Mouse (Mus musculus) C2C12 (cell line): ENCODE measurements around the gene Bhlhe40. TPM values are rescaled to one million over a fixed set of nuclear protein-coding genes. Genes with fewer than 3 reads are reported as not detected.

Experiments used
- H3K27me3 ChIP-seq: one replicate; pipeline ENCODE4 v1.6.1; 2011; ENCODE audit not compliant: control insufficient read depth, insufficient read depth, insufficient read length
- H3K36me3 ChIP-seq: one replicate; pipeline ENCODE4 v1.6.1; 2011; ENCODE audit not compliant: control insufficient read depth, insufficient read depth
- H3K4me3 ChIP-seq: one replicate; pipeline ENCODE4 v1.5.1; 2011; ENCODE audit warnings: mild to moderate bottlenecking, control low read depth; ENCODE audit not compliant: poor library complexity, insufficient read depth, severe bottlenecking
- H3K79me2 ChIP-seq: one replicate; pipeline ENCODE4 v1.6.1; 2011; ENCODE audit not compliant: control insufficient read depth, insufficient read depth
- H3K79me3 ChIP-seq: one replicate; pipeline ENCODE4 v1.6.1; 2011; ENCODE audit warnings: low read depth, control low read depth
- H3ac ChIP-seq: one replicate; pipeline ENCODE3; 2011; ENCODE audit warnings: low read depth; ENCODE audit not compliant: control insufficient read depth, insufficient read length
- CEBPB ChIP-seq: IDR thresholded peaks from one replicate; pipeline ENCODE4 v1.6.1; 2011; ENCODE audit warnings: low read depth, mild to moderate bottlenecking, control low read depth, moderate library complexity
- CTCF ChIP-seq: IDR thresholded peaks from one replicate; pipeline ENCODE4 v1.5.1; 2011; ENCODE audit not compliant: control insufficient read depth, insufficient read depth, insufficient read length
- FOSL1 ChIP-seq: IDR thresholded peaks from one replicate; pipeline ENCODE4 v1.8.0; 2011; ENCODE audit warnings: mild to moderate bottlenecking, low read length; ENCODE audit not compliant: poor library complexity, insufficient read depth, severe bottlenecking
- MAX ChIP-seq: IDR thresholded peaks from one replicate; pipeline ENCODE4 v1.6.1; 2011; ENCODE audit warnings: mild to moderate bottlenecking, control low read depth
- MYOD1 ChIP-seq: IDR thresholded peaks from one replicate; pipeline ENCODE4 v1.6.1; 2011; ENCODE audit warnings: low read depth; ENCODE audit not compliant: control insufficient read depth, insufficient read length
- MYOG ChIP-seq: IDR thresholded peaks from one replicate; pipeline ENCODE4 v1.6.1; 2011; ENCODE audit not compliant: control insufficient read depth, insufficient read length; ENCODE audit errors: extremely low read depth
- USF1 ChIP-seq: IDR thresholded peaks from one replicate; pipeline ENCODE4 v1.6.1; 2011; ENCODE audit warnings: low read depth, mild to moderate bottlenecking, control low read depth, moderate library complexity
- long read RNA-seq, 2 experiments: library from polyadenylated mRNA; unstranded; transcript quantifications; one replicate each; pipeline ENCODE4 v2.0.0; 2019 to 2020
- polyA plus RNA-seq: library from polyadenylated mRNA; unstranded; fragments of >200 nt; fragmentation: generic; extraction: Trizol; gene quantifications from one replicate; pipeline ENCODE4 v1.2.1, GENCODE M21; 2012; ENCODE audit warnings: missing spikeins

Gene Bhlhe40
- polyA plus RNA-seq: 15.3 TPM
- long read RNA-seq, experiment 1, transcript Bhlhe40-201 (5 exons, 3,113 nt): major isoform, 20 of 20 reads
- long read RNA-seq, experiment 1, partial matches to known transcripts: 0 of 20 reads
- long read RNA-seq, experiment 1, other reads (novel, unspliced or antisense): 0 of 20 reads
- long read RNA-seq, experiment 2, transcript Bhlhe40-204 (1 exons, 2,620 nt): minor isoform, 16 of 124 reads
- long read RNA-seq, experiment 2, transcript Bhlhe40-201 (5 exons, 3,113 nt): major isoform, 106 of 124 reads
- long read RNA-seq, experiment 2, partial matches to known transcripts: 1 of 124 reads
- long read RNA-seq, experiment 2, other reads (novel, unspliced or antisense): 1 of 124 reads

- Histone ChIP-seq H3K4me3 (peak within 1 kb of the TSS; percentile 59), H3K27me3 (no peaks in the 10 kb centered on the region), H3ac (peak within 1 kb of the TSS; percentile 90), H3K79me3 (peaks cover 31% of the 10 kb centered on the region), H3K36me3 (peaks cover 25% of the 10 kb centered on the region), H3K79me2 (peaks cover 49% of the 10 kb centered on the region)
- TF ChIP-seq MAX (peak; percentile 36), FOSL1 (no peak), CTCF (no peak), MYOG (no peak), MYOD1 (no peak), USF1 (peak; percentile 77), CEBPB (no peak)
Observed at GRCm38 (mm10) chr6:108660206-108660877, at the start of gene Bhlhe40. Gene Bhlhe40 (plus strand): TSS chr6:108660629.

GRCm38 (mm10) chr6:108611663-108612062 lies 48.8 kb upstream of the Bhlhe40 start:
- H3K79me2 ChIP-seq: no peaks in the 10 kb centered on the region
- H3K36me3 ChIP-seq: no peaks in the 10 kb centered on the region
- no peak overlapping the region for H3K4me3 ChIP-seq
- H3K79me3 ChIP-seq: no peaks in the 10 kb centered on the region
- TF ChIP-seq CTCF: no peak
- no peak for TF ChIP-seq MAX
- TF ChIP-seq USF1: no peak
- no peak for TF ChIP-seq CEBPB
- no peaks in the 10 kb centered on the region for H3K27me3 ChIP-seq
- no peak overlapping the region for H3ac ChIP-seq

GRCm38 (mm10) chr6:108618025-108618424 lies 42.4 kb upstream of the Bhlhe40 start:
- Histone ChIP-seq H3K4me3 (no peak overlapping the region), H3K79me3 (no peaks in the 10 kb centered on the region), H3ac (no peak overlapping the region), H3K79me2 (no peaks in the 10 kb centered on the region), H3K36me3 (no peaks in the 10 kb centered on the region), H3K27me3 (no peaks in the 10 kb centered on the region)
- TF ChIP-seq FOSL1 (no peak), USF1 (no peak), MYOG (no peak), CEBPB (no peak), MAX (no peak), CTCF (no peak), MYOD1 (no peak)

- TF ChIP-seq CEBPB (no peak), MYOD1 (no peak), MAX (no peak), CTCF (no peak), MYOG (no peak), USF1 (no peak), FOSL1 (no peak)
- Histone ChIP-seq H3K27me3 (no peaks in the 10 kb centered on the region), H3K79me2 (no peaks in the 10 kb centered on the region), H3K4me3 (no peak overlapping the region), H3K36me3 (no peaks in the 10 kb centered on the region), H3K79me3 (no peaks in the 10 kb centered on the region), H3ac (no peak overlapping the region)
Observed at GRCm38 (mm10) chr6:108623028-108623565, 37.3 kb upstream of the Bhlhe40 start.

GRCm38 (mm10) chr6:108624915-108625314 lies 35.5 kb upstream of the Bhlhe40 start:
- Histone ChIP-seq H3K79me3 (no peaks in the 10 kb centered on the region), H3K36me3 (no peaks in the 10 kb centered on the region), H3K27me3 (no peaks in the 10 kb centered on the region), H3ac (no peak overlapping the region), H3K79me2 (no peaks in the 10 kb centered on the region), H3K4me3 (no peak overlapping the region)
- TF ChIP-seq MAX: no peak
- TF ChIP-seq CTCF: no peak
- no peak for TF ChIP-seq MYOD1
- TF ChIP-seq USF1: no peak

GRCm38 (mm10) chr6:108630701-108631100 lies 29.7 kb upstream of the Bhlhe40 start:
- H3K36me3 ChIP-seq: no peaks in the 10 kb centered on the region
- H3K79me2 ChIP-seq: no peaks in the 10 kb centered on the region
- H3K79me3 ChIP-seq: no peaks in the 10 kb centered on the region
- TF ChIP-seq FOSL1 (no peak), USF1 (no peak), MYOD1 (no peak), CEBPB (no peak), MAX (no peak), CTCF (no peak), MYOG (no peak)
- no peak overlapping the region for H3K4me3 ChIP-seq
- H3ac ChIP-seq: no peak overlapping the region
- H3K27me3 ChIP-seq: no peaks in the 10 kb centered on the region
